Mouse (Mus musculus): ENCODE data around the gene Fam83d. TPM values are rescaled to one million over a fixed set of nuclear protein-coding genes. Genes with fewer than 3 reads are reported as not detected.
A peak's percentile ranks its signal among the peaks of the same experiment; 100 is the strongest.

The Fam83d gene
- polyA plus RNA-seq, 1 experiment: 6.7 TPM

GRCm38 (mm10) chr2:158795043-158795442 lies 27.1 kb downstream of the Fam83d start:
- Histone ChIP-seq H3K4me3 (replicated peaks; ENCODE audit: extremely low read depth, low read depth, low read length) (peak overlapping the region; percentile 82), H3K4me1 (ENCODE audit: control insufficient read depth, insufficient read depth, low read length) (no peaks in the 10 kb centered on the region; the same call in 1 of the 2 replicates)
- TF ChIP-seq CTCF (IDR thresholded peaks at IDR 0.05; ENCODE audit: insufficient read depth, low read length): no peak
- no peak for TF ChIP-seq POLR2A (IDR thresholded peaks at IDR 0.05; ENCODE audit: borderline replicate concordance, extremely low read depth, low read depth, low read length)
- 14% methylated on average over 15 of the region's 15 CpGs for WGBS
- no peak for DNase-seq

- 84% methylated on average over 2 of the region's 2 CpGs for WGBS
- Histone ChIP-seq H3K4me1 (ENCODE audit: control insufficient read depth, insufficient read depth, low read length) (no peaks in the 10 kb centered on the region; the same call in 1 of the 2 replicates), H3K4me3 (replicated peaks; ENCODE audit: extremely low read depth, low read depth, low read length) (no peak overlapping the region)
- no peak for DNase-seq
- no peak for TF ChIP-seq POLR2A (IDR thresholded peaks at IDR 0.05; ENCODE audit: borderline replicate concordance, extremely low read depth, low read depth, low read length)
- no peak for TF ChIP-seq CTCF (IDR thresholded peaks at IDR 0.05; ENCODE audit: insufficient read depth, low read length)
Observed at GRCm38 (mm10) chr2:158795875-158796274, 28.0 kb downstream of the Fam83d start.

- no peak overlapping the region for H3K4me3 ChIP-seq (replicated peaks; ENCODE audit: extremely low read depth, low read depth, low read length)
- no peak for TF ChIP-seq CTCF (IDR thresholded peaks at IDR 0.05; ENCODE audit: insufficient read depth, low read length)
- TF ChIP-seq POLR2A (IDR thresholded peaks at IDR 0.05; ENCODE audit: borderline replicate concordance, extremely low read depth, low read depth, low read length): no peak
Observed at GRCm38 (mm10) chr2:158799328-158799727, 31.4 kb downstream of the Fam83d start.

GRCm38 (mm10) chr2:158800788-158801187 lies 32.9 kb downstream of the Fam83d start:
- TF ChIP-seq CTCF (IDR thresholded peaks at IDR 0.05; ENCODE audit: insufficient read depth, low read length): no peak
- no peak for TF ChIP-seq POLR2A (IDR thresholded peaks at IDR 0.05; ENCODE audit: borderline replicate concordance, extremely low read depth, low read depth, low read length)
- DNase-seq: no peak
- Histone ChIP-seq H3K4me3 (replicated peaks; ENCODE audit: extremely low read depth, low read depth, low read length) (no peak overlapping the region), H3K4me1 (ENCODE audit: control insufficient read depth, insufficient read depth, low read length) (no peaks in the 10 kb centered on the region)
- WGBS: 95% methylated on average over 8 of the region's 8 CpGs

More at GRCm38 (mm10) chr2:158799328-158799727, 31.4 kb downstream of the Fam83d start:
- WGBS: 75% methylated on average over 4 of the region's 4 CpGs
- H3K4me1 ChIP-seq (ENCODE audit: control insufficient read depth, insufficient read depth, low read length): no peaks in the 10 kb centered on the region; the same call in 1 of the 2 replicates
- no peak for DNase-seq

- DNase-seq: no peak
- TF ChIP-seq POLR2A (IDR thresholded peaks at IDR 0.05; ENCODE audit: borderline replicate concordance, extremely low read depth, low read depth, low read length): no peak
- no peak for TF ChIP-seq CTCF (IDR thresholded peaks at IDR 0.05; ENCODE audit: insufficient read depth, low read length)
- Histone ChIP-seq H3K4me3 (replicated peaks; ENCODE audit: extremely low read depth, low read depth, low read length) (no peak overlapping the region), H3K4me1 (ENCODE audit: control insufficient read depth, insufficient read depth, low read length) (no peaks in the 10 kb centered on the region)
- 77% methylated on average over 8 of the region's 8 CpGs for WGBS
Observed at GRCm38 (mm10) chr2:158803575-158803974, 35.7 kb downstream of the Fam83d start.

GRCm38 (mm10) chr2:158815686-158816085 lies 47.8 kb downstream of the Fam83d start:
- Histone ChIP-seq H3K4me1 (ENCODE audit: control insufficient read depth, insufficient read depth, low read length) (no peaks in the 10 kb centered on the region), H3K4me3 (replicated peaks; ENCODE audit: extremely low read depth, low read depth, low read length) (no peak overlapping the region)
- no peak for TF ChIP-seq POLR2A (IDR thresholded peaks at IDR 0.05; ENCODE audit: borderline replicate concordance, extremely low read depth, low read depth, low read length)
- TF ChIP-seq CTCF (IDR thresholded peaks at IDR 0.05; ENCODE audit: insufficient read depth, low read length): no peak
- no peak for DNase-seq

- no peak overlapping the region for H3K4me3 ChIP-seq (replicated peaks; ENCODE audit: extremely low read depth, low read depth, low read length)
- no peaks in the 10 kb centered on the region for H3K4me1 ChIP-seq (ENCODE audit: control insufficient read depth, insufficient read depth, low read length)
- WGBS: 81% methylated on average over 4 of the region's 4 CpGs
- no peak for DNase-seq
- no peak for TF ChIP-seq POLR2A (IDR thresholded peaks at IDR 0.05; ENCODE audit: borderline replicate concordance, extremely low read depth, low read depth, low read length)
- no peak for TF ChIP-seq CTCF (IDR thresholded peaks at IDR 0.05; ENCODE audit: insufficient read depth, low read length)
Observed at GRCm38 (mm10) chr2:158816239-158816638, 48.3 kb downstream of the Fam83d start.

- WGBS: 80% methylated on average over 8 of the region's 8 CpGs
- no peak for TF ChIP-seq POLR2A (IDR thresholded peaks at IDR 0.05; ENCODE audit: borderline replicate concordance, extremely low read depth, low read depth, low read length)
- no peak for TF ChIP-seq CTCF (IDR thresholded peaks at IDR 0.05; ENCODE audit: insufficient read depth, low read length)
- Histone ChIP-seq H3K4me1 (ENCODE audit: control insufficient read depth, insufficient read depth, low read length) (no peaks in the 10 kb centered on the region), H3K4me3 (replicated peaks; ENCODE audit: extremely low read depth, low read depth, low read length) (no peak overlapping the region)
- no peak for DNase-seq
Observed at GRCm38 (mm10) chr2:158817708-158818107, 49.8 kb downstream of the Fam83d start.

- no peak for DNase-seq
- no peak overlapping the region for H3K4me3 ChIP-seq (replicated peaks; ENCODE audit: extremely low read depth, low read depth, low read length)
- no peaks in the 10 kb centered on the region for H3K4me1 ChIP-seq (ENCODE audit: control insufficient read depth, insufficient read depth, low read length)
- WGBS: 81% methylated on average over 2 of the region's 2 CpGs
- TF ChIP-seq POLR2A (IDR thresholded peaks at IDR 0.05; ENCODE audit: borderline replicate concordance, extremely low read depth, low read depth, low read length): no peak
- TF ChIP-seq CTCF (IDR thresholded peaks at IDR 0.05; ENCODE audit: insufficient read depth, low read length): no peak
Observed at GRCm38 (mm10) chr2:158828124-158828523, 60.2 kb downstream of the Fam83d start.

- no peaks in the 10 kb centered on the region for H3K4me1 ChIP-seq (ENCODE audit: control insufficient read depth, insufficient read depth, low read length)
- DNase-seq: no peak
- TF ChIP-seq CTCF (IDR thresholded peaks at IDR 0.05; ENCODE audit: insufficient read depth, low read length) (no peak), POLR2A (IDR thresholded peaks at IDR 0.05; ENCODE audit: borderline replicate concordance, extremely low read depth, low read depth, low read length) (no peak)
- 88% methylated on average over 6 of the region's 6 CpGs for WGBS
- H3K4me3 ChIP-seq (replicated peaks; ENCODE audit: extremely low read depth, low read depth, low read length): no peak overlapping the region
Observed at GRCm38 (mm10) chr2:158829746-158830145, 61.9 kb downstream of the Fam83d start.
